Mouse (Mus musculus) mouse trophoblast stem cell (cell line): Measurements from ENCODE around the gene Ciart.
"Not testable (repeated sequence)": the region's sequence is repeated elsewhere in the genome, so short reads cannot be mapped to it uniquely, and the experiment has no call there.

Experiments
- in situ Hi-C, 2 experiments: fragments of 300-500 bp; cut with MseI, MboI; formaldehyde crosslinking; loops; 2 replicates in 1 of 2; 3 replicates in 1 of 2; pipeline ENCODE4 v1.15.1; 2025

The Ciart gene

GRCm38 (mm10) chr3:95881979-95882815 lies at the start of gene Ciart:
Gene Ciart (minus strand): TSS chr3:95882251.
- in situ Hi-C loops = no loop called here

- in situ Hi-C loops = no loop called here
Measured at GRCm38 (mm10) chr3:95931471-95931870, 49.4 kb upstream of the Ciart start.

GRCm38 (mm10) chr3:95930471-95930789 lies 48.4 kb upstream of the Ciart start:
- in situ Hi-C loops = no loop called here

- in situ Hi-C loops = no loop called here
Measured at GRCm38 (mm10) chr3:95929581-95930470, 47.8 kb upstream of the Ciart start.

GRCm38 (mm10) chr3:95928658-95929503 lies 46.8 kb upstream of the Ciart start, which contains the start of gene Anp32e:
Gene Anp32e (plus strand): TSS chr3:95929246.
- in situ Hi-C loops = no loop called here

GRCm38 (mm10) chr3:95928261-95928657 lies 46.2 kb upstream of the Ciart start:
- in situ Hi-C loops = no loop called here

GRCm38 (mm10) chr3:95925087-95925486 lies 43.0 kb upstream of the Ciart start:
- in situ Hi-C loops = no loop called here

- in situ Hi-C loops = no loop called here
Measured at GRCm38 (mm10) chr3:95924185-95924584, 42.1 kb upstream of the Ciart start.

GRCm38 (mm10) chr3:95923429-95923828 lies 41.4 kb upstream of the Ciart start:
- in situ Hi-C loops = not testable (repeated sequence)

GRCm38 (mm10) chr3:95920532-95920931 lies 38.5 kb upstream of the Ciart start:
- in situ Hi-C loops = not testable (repeated sequence)

- in situ Hi-C loops = no loop called here
Measured at GRCm38 (mm10) chr3:95916760-95917159, 34.7 kb upstream of the Ciart start.

- in situ Hi-C loops = no loop called here
Measured at GRCm38 (mm10) chr3:95914706-95915105, 32.7 kb upstream of the Ciart start.

- in situ Hi-C loops = no loop called here
Measured at GRCm38 (mm10) chr3:95907613-95908012, 25.6 kb upstream of the Ciart start.

- in situ Hi-C loops = no loop called here
Measured at GRCm38 (mm10) chr3:95906860-95907259, 24.8 kb upstream of the Ciart start.

GRCm38 (mm10) chr3:95905940-95906492 lies 24.0 kb upstream of the Ciart start:
- in situ Hi-C loops = no loop called here

- in situ Hi-C loops = no loop called here
Measured at GRCm38 (mm10) chr3:95905146-95905939, 23.3 kb upstream of the Ciart start.

- in situ Hi-C loops = no loop called here
Measured at GRCm38 (mm10) chr3:95904568-95904967, 22.5 kb upstream of the Ciart start, which contains the start of gene Car14. Gene Car14 (minus strand): TSS chr3:95904691.

- in situ Hi-C loops = no loop called here
Measured at GRCm38 (mm10) chr3:95903753-95904502, 21.9 kb upstream of the Ciart start.

- in situ Hi-C loops = no loop called here
Measured at GRCm38 (mm10) chr3:95902643-95903042, 20.6 kb upstream of the Ciart start.

GRCm38 (mm10) chr3:95902373-95902625 lies 20.2 kb upstream of the Ciart start:
- in situ Hi-C loops = no loop called here
